26 mouse cellular contexts compared by ENCODE assay signal in genomic region chr1:134133316-134133715, GRCm38 (mm10). TPM values are rescaled to one million over a fixed set of nuclear protein-coding genes. Genes with fewer than 3 reads are reported as not detected.
A peak's percentile ranks its signal among the peaks of the same experiment; 100 is the strongest.
DNase-seq lines count a peak whose midpoint lies in the region; ATAC-seq lines count a peak whose summit lies in the region.
"Had no signal": no experiment of that assay in that cellular context is flagged by ENCODE, and none has a peak within 500 bp of the region (broad histone marks: within the 10 kb centered on the region; RNA-seq: fewer than 3 reads in every experiment).

No protein-coding gene starts in this region.

- DNase-seq in kidney, adult 18-20 months = peak; percentile 32
- peak; percentile 8 for DNase-seq in embryonic facial prominence, embryonic 10.5 days (ENCODE audit: low spot score)
- peak; percentile 80 for DNase-seq in skeletal muscle tissue, adult 2 months (ENCODE audit: low read depth, low spot score)
- no peak for DNase-seq in hindbrain, embryonic 14.5 days (ENCODE audit: low spot score)
- no peak for DNase-seq in cerebellum, adult 8-10 months
- DNase-seq: adrenal gland, adult 2 months; cerebellum, adult 9-10 months; forebrain, postnatal 0 days; heart, adult 11 months; heart, postnatal 10 days; lung, postnatal 36 days; retina, postnatal 1 day; right cerebral cortex, postnatal 25 days; thymus, postnatal 25 days had no signal

- H3K9me3 ChIP-seq in kidney, embryonic 15.5 days (replicated peaks) = no peaks in the 10 kb centered on the region
- H3K9me3 ChIP-seq in embryonic facial prominence, embryonic 10.5 days = no peaks in the 10 kb centered on the region
- H3K9me3 ChIP-seq in kidney, embryonic 14.5 days (ENCODE audit: control insufficient read depth, low read length) = peaks cover 5% of the 10 kb centered on the region
- no peaks in the 10 kb centered on the region for H3K9me3 ChIP-seq in hindbrain, embryonic 14.5 days (ENCODE audit: control insufficient read depth, low read length)
- H3K9me3 ChIP-seq: heart, embryonic 12.5 days; hindbrain, embryonic 10.5 days; liver, embryonic 15.5 days; lung, embryonic 15.5 days; neural tube, embryonic 13.5 days had no signal

- no peaks in the 10 kb centered on the region for H3K27me3 ChIP-seq in kidney, embryonic 15.5 days
- no peaks in the 10 kb centered on the region for H3K27me3 ChIP-seq in embryonic facial prominence, embryonic 10.5 days (replicated peaks; ENCODE audit: low read depth, poor library complexity, severe bottlenecking)
- H3K27me3 ChIP-seq in kidney, embryonic 14.5 days (ENCODE audit: control insufficient read depth, insufficient read depth, low read length) = no peaks in the 10 kb centered on the region
- no peaks in the 10 kb centered on the region for H3K27me3 ChIP-seq in hindbrain, embryonic 14.5 days (ENCODE audit: control insufficient read depth, insufficient read depth, low read length)
- H3K27me3 ChIP-seq: heart, embryonic 12.5 days; liver, embryonic 15.5 days; lung, embryonic 15.5 days; midbrain, embryonic 13.5 days; neural tube, embryonic 13.5 days had no signal

- H3K9ac ChIP-seq in kidney, embryonic 15.5 days = no peak overlapping the region
- H3K9ac ChIP-seq in kidney, embryonic 14.5 days (ENCODE audit: low read depth, low read length) = no peak overlapping the region
- H3K9ac ChIP-seq in hindbrain, embryonic 14.5 days = no peak overlapping the region
- H3K9ac ChIP-seq: forebrain, postnatal 0 days; heart, embryonic 12.5 days; liver, embryonic 15.5 days; lung, embryonic 15.5 days; midbrain, embryonic 13.5 days; neural tube, embryonic 13.5 days had no signal

- H3K27ac ChIP-seq in kidney, embryonic 15.5 days = no peak overlapping the region
- no peak overlapping the region for H3K27ac ChIP-seq in embryonic facial prominence, embryonic 10.5 days (replicated peaks)
- no peak overlapping the region for H3K27ac ChIP-seq in kidney, embryonic 14.5 days (ENCODE audit: low read depth, low read length)
- no peak overlapping the region for H3K27ac ChIP-seq in hindbrain, embryonic 14.5 days
- H3K27ac ChIP-seq: forebrain, embryonic 10.5 days; hindbrain, embryonic 10.5 days; liver, embryonic 15.5 days; lung, embryonic 15.5 days; midbrain, embryonic 13.5 days; neural tube, embryonic 13.5 days had no signal

- H3K4me3 ChIP-seq in kidney, embryonic 15.5 days (replicated peaks) = no peak overlapping the region
- H3K4me3 ChIP-seq in embryonic facial prominence, embryonic 10.5 days = no peak overlapping the region
- no peak overlapping the region for H3K4me3 ChIP-seq in kidney, embryonic 14.5 days (ENCODE audit: low read length)
- no peak overlapping the region for H3K4me3 ChIP-seq in hindbrain, embryonic 14.5 days (replicated peaks; ENCODE audit: low read length)
- H3K4me3 ChIP-seq: forebrain, embryonic 10.5 days; heart, embryonic 12.5 days; hindbrain, embryonic 10.5 days; liver, embryonic 15.5 days; lung, embryonic 15.5 days; megakaryocyte, embryonic 14.5 days; midbrain, embryonic 13.5 days; neural tube, embryonic 13.5 days had no signal

- H3K4me1 ChIP-seq in kidney, embryonic 15.5 days = peaks cover 7% of the 10 kb centered on the region
- 0 out of 2 replicates have a peak, but pooled peaks cover 5% of the 10 kb centered on the region for H3K4me1 ChIP-seq in embryonic facial prominence, embryonic 10.5 days
- no peaks in the 10 kb centered on the region for H3K4me1 ChIP-seq in kidney, embryonic 14.5 days (ENCODE audit: control insufficient read depth, insufficient read depth, low read length)
- H3K4me1 ChIP-seq in hindbrain, embryonic 14.5 days (replicated peaks; ENCODE audit: control insufficient read depth, insufficient read depth, low read length) = no peaks in the 10 kb centered on the region
- H3K4me1 ChIP-seq: forebrain, embryonic 10.5 days; heart, embryonic 12.5 days; liver, embryonic 15.5 days; lung, embryonic 15.5 days; midbrain, embryonic 13.5 days; neural tube, embryonic 13.5 days had no signal

- WGBS in kidney, embryonic 15.5 days = 36% methylated on average over 11 of the region's 11 CpGs
- WGBS in embryonic facial prominence, embryonic 10.5 days = 64% methylated on average over 11 of the region's 11 CpGs
- WGBS in kidney, embryonic 14.5 days = 32% methylated on average over 11 of the region's 11 CpGs
- 70% methylated on average over 11 of the region's 11 CpGs for WGBS in hindbrain, embryonic 14.5 days

- no peak for ATAC-seq in kidney, embryonic 15.5 days (replicated peaks; ENCODE audit: low FRiP score)
- 0 out of 2 replicates have a peak, but pooled peaks have one; percentile 32 for ATAC-seq in kidney, embryonic 14.5 days (ENCODE audit: low FRiP score, low TSS enrichment)
- ATAC-seq in hindbrain, embryonic 14.5 days (ENCODE audit: low FRiP score) = no peak
- ATAC-seq: forebrain, postnatal 0 days; intestine, postnatal 0 days; midbrain, embryonic 13.5 days had no signal

- H3K4me2 ChIP-seq in kidney, embryonic 15.5 days = no peak overlapping the region
- H3K4me2 ChIP-seq in kidney, embryonic 14.5 days (replicated peaks; ENCODE audit: low read depth, low read length) = no peak overlapping the region
- no peak overlapping the region for H3K4me2 ChIP-seq in hindbrain, embryonic 14.5 days (replicated peaks)
- H3K4me2 ChIP-seq: heart, embryonic 12.5 days; liver, embryonic 15.5 days; lung, embryonic 15.5 days; midbrain, embryonic 13.5 days; neural tube, embryonic 13.5 days had no signal

- no peaks in the 10 kb centered on the region for H3K36me3 ChIP-seq in kidney, embryonic 15.5 days
- H3K36me3 ChIP-seq in embryonic facial prominence, embryonic 10.5 days (replicated peaks) = no peaks in the 10 kb centered on the region
- no peaks in the 10 kb centered on the region for H3K36me3 ChIP-seq in kidney, embryonic 14.5 days (ENCODE audit: control insufficient read depth, insufficient read depth, low read length)
- no peaks in the 10 kb centered on the region for H3K36me3 ChIP-seq in hindbrain, embryonic 14.5 days (replicated peaks; ENCODE audit: control insufficient read depth, insufficient read depth)
- H3K36me3 ChIP-seq: forebrain, embryonic 10.5 days; heart, embryonic 12.5 days; hindbrain, embryonic 10.5 days; liver, embryonic 15.5 days; lung, embryonic 15.5 days; midbrain, embryonic 13.5 days; neural tube, embryonic 13.5 days had no signal

RNA-seq across cellular contexts. Expression of gene Chit1, which starts 22.3 kb away (rescaled TPM):
- 0.30 and 0.31 TPM in 2 replicates for polyA plus RNA-seq in kidney, embryonic 15.5 days (2015; fragmentation: Nextera tagmentation; extraction: Ambion mirVana)
- 0.09 TPM in 1 of 2 replicates, not detected in the other for polyA plus RNA-seq in embryonic facial prominence, embryonic 10.5 days (2016; fragmentation: Nextera tagmentation; extraction: Ambion mirVana)
- polyA plus RNA-seq in kidney, embryonic 14.5 days (2014; fragmentation: Nextera tagmentation; extraction: Ambion mirVana) = 0.14 and 0.28 TPM in 2 replicates
- polyA plus RNA-seq in hindbrain, embryonic 14.5 days (2014; fragmentation: Nextera tagmentation; extraction: Ambion mirVana) = 0.20 and 0.23 TPM in 2 replicates
- polyA plus RNA-seq: forebrain, embryonic 10.5 days; hindbrain, embryonic 10.5 days; intestine, postnatal 0 days; stomach, embryonic 14.5 days had no signal

RNA-seq across cellular contexts. Expression of gene Chil1, which starts 48.7 kb away (rescaled TPM):
- 1.7 and 2.2 TPM in 2 replicates for polyA plus RNA-seq in kidney, embryonic 15.5 days (2015; fragmentation: Nextera tagmentation; extraction: Ambion mirVana)
- polyA plus RNA-seq in embryonic facial prominence, embryonic 10.5 days (2016; fragmentation: Nextera tagmentation; extraction: Ambion mirVana) = 0.96 and 0.99 TPM in 2 replicates
- 0.57 and 1.6 TPM in 2 replicates for polyA plus RNA-seq in kidney, embryonic 14.5 days (2014; fragmentation: Nextera tagmentation; extraction: Ambion mirVana)
- 2.5 and 3.6 TPM in 2 replicates for polyA plus RNA-seq in hindbrain, embryonic 14.5 days (2014; fragmentation: Nextera tagmentation; extraction: Ambion mirVana)
- polyA plus RNA-seq: forebrain, embryonic 10.5 days had no signal

RNA-seq across cellular contexts. Expression of gene Btg2, which starts 54.4 kb away (rescaled TPM):
- 31.1 and 32.2 TPM in 2 replicates for polyA plus RNA-seq in kidney, embryonic 15.5 days (2015; fragmentation: Nextera tagmentation; extraction: Ambion mirVana)
- 32.5 and 40.4 TPM in 2 replicates for polyA plus RNA-seq in embryonic facial prominence, embryonic 10.5 days (2016; fragmentation: Nextera tagmentation; extraction: Ambion mirVana)
- polyA plus RNA-seq in kidney, embryonic 14.5 days (2014; fragmentation: Nextera tagmentation; extraction: Ambion mirVana) = 20.8 and 28.6 TPM in 2 replicates
- 26.3 and 29.0 TPM in 2 replicates for polyA plus RNA-seq in hindbrain, embryonic 14.5 days (2014; fragmentation: Nextera tagmentation; extraction: Ambion mirVana)

RNA-seq across cellular contexts. Expression of gene Mybph, which starts 59.9 kb away (rescaled TPM):
- 6.1 and 9.3 TPM in 2 replicates for polyA plus RNA-seq in kidney, embryonic 15.5 days (2015; fragmentation: Nextera tagmentation; extraction: Ambion mirVana)
- polyA plus RNA-seq in embryonic facial prominence, embryonic 10.5 days (2016; fragmentation: Nextera tagmentation; extraction: Ambion mirVana) = 0.49 and 1.4 TPM in 2 replicates
- polyA plus RNA-seq in kidney, embryonic 14.5 days (2014; fragmentation: Nextera tagmentation; extraction: Ambion mirVana) = 0.27 and 0.36 TPM in 2 replicates
- polyA plus RNA-seq in hindbrain, embryonic 14.5 days (2014; fragmentation: Nextera tagmentation; extraction: Ambion mirVana) = 0.27 TPM in 1 of 2 replicates, not detected in the other
- polyA plus RNA-seq: intestine, postnatal 0 days; stomach, embryonic 14.5 days had no signal

Comparison
In these comparisons a context has a peak if more than half of its experiments do, and no peak if none do; other contexts are left out.
1. DNase-seq: peak in kidney, adult 18-20 months (single experiment), embryonic facial prominence, embryonic 10.5 days (single experiment) and skeletal muscle tissue, adult 2 months (single experiment); none in hindbrain, embryonic 14.5 days (single experiment) and cerebellum, adult 8-10 months (single experiment).